Mouse (Mus musculus): ENCODE results near the gene Ltbr.

- TF ChIP-seq POLR2A (IDR thresholded peaks at IDR 0.05; ENCODE audit: extremely low read depth, insufficient read depth, low read length) = peak; percentile 49; the same call in 1 of the 2 replicates
- TF ChIP-seq CTCF (IDR thresholded peaks at IDR 0.05; ENCODE audit: extremely low read depth, insufficient read depth, low read length) = no peak
Measured at GRCm38 (mm10) chr6:125330626-125331326, 17.1 kb upstream of the Ltbr start.

Data from cortical plate, adult 2 months (tissue).